Mouse (Mus musculus): ENCODE measurements at regions not wholly inside any gene's neighbourhood (a gene's known extent, or its start where the extent isn't known, plus 50 kb on each side); places are given as distances from the start of the nearest gene placed in this dataset.
A peak's percentile ranks its signal among the peaks of the same experiment; 100 is the strongest.

- peaks cover 1% of the 10 kb centered on the region; the same call in 1 of the 2 replicates for H3K4me1 ChIP-seq (replicated peaks; ENCODE audit: control insufficient read depth, insufficient read depth, low read length)
- H3K36me3 ChIP-seq (ENCODE audit: control insufficient read depth, insufficient read depth, low read length), result no peaks in the 10 kb centered on the region
- DNase-seq (ENCODE audit: low spot score) (no peak), ATAC-seq (replicated peaks; ENCODE audit: low FRiP score) (no peak)
- no peak overlapping the region for H3K27ac ChIP-seq (ENCODE audit: low read depth, low read length)
- H3K9ac ChIP-seq (ENCODE audit: low read depth, low read length), result no peak overlapping the region
- H3K27me3 ChIP-seq (replicated peaks; ENCODE audit: control insufficient read depth, insufficient read depth, low read length), result no peaks in the 10 kb centered on the region
- 77% methylated on average over 6 of the region's 6 CpGs for WGBS
- no peak overlapping the region for H3K4me2 ChIP-seq
- H3K9me3 ChIP-seq (ENCODE audit: control insufficient read depth, low read length), result no peaks in the 10 kb centered on the region
- no peak overlapping the region for H3K4me3 ChIP-seq (ENCODE audit: low read depth, low read length)
These were observed 329.4 kb downstream of the Hlx start for GRCm38 (mm10) chr1:184402985-184403384.

GRCm38 (mm10) chr1:184395215-184395614 is 337.2 kb downstream of the Hlx start:
- peaks cover 2% of the 10 kb centered on the region; the same call in 1 of the 2 replicates for H3K4me1 ChIP-seq (replicated peaks; ENCODE audit: control insufficient read depth, insufficient read depth, low read length)
- 43% methylated on average over 15 of the region's 15 CpGs for WGBS
- no peak for ATAC-seq (replicated peaks; ENCODE audit: low FRiP score)

GRCm38 (mm10) chr1:184394559-184395194 is 337.7 kb downstream of the Hlx start:
- no peak overlapping the region for H3K27ac ChIP-seq (ENCODE audit: low read depth, low read length)
- no peak overlapping the region for H3K9ac ChIP-seq (ENCODE audit: low read depth, low read length)
- no peak for DNase-seq (ENCODE audit: low spot score)
- H3K36me3 ChIP-seq (ENCODE audit: control insufficient read depth, insufficient read depth, low read length), result no peaks in the 10 kb centered on the region
- WGBS, result 67% methylated on average over 12 of the region's 12 CpGs
- H3K9me3 ChIP-seq (ENCODE audit: control insufficient read depth, low read length), result no peaks in the 10 kb centered on the region
- no peak overlapping the region for H3K4me2 ChIP-seq
- H3K4me1 ChIP-seq (replicated peaks; ENCODE audit: control insufficient read depth, insufficient read depth, low read length), result peaks cover 2% of the 10 kb centered on the region; the same call in 1 of the 2 replicates
- no peak for ATAC-seq (replicated peaks; ENCODE audit: low FRiP score)
- no peak overlapping the region for H3K4me3 ChIP-seq (ENCODE audit: low read depth, low read length)
- H3K27me3 ChIP-seq (replicated peaks; ENCODE audit: control insufficient read depth, insufficient read depth, low read length), result no peaks in the 10 kb centered on the region

More at GRCm38 (mm10) chr1:184395215-184395614, 337.2 kb downstream of the Hlx start:
- no peak overlapping the region for H3K9ac ChIP-seq (ENCODE audit: low read depth, low read length)
- H3K36me3 ChIP-seq (ENCODE audit: control insufficient read depth, insufficient read depth, low read length), result no peaks in the 10 kb centered on the region
- DNase-seq (ENCODE audit: low spot score), result no peak
- no peaks in the 10 kb centered on the region for H3K9me3 ChIP-seq (ENCODE audit: control insufficient read depth, low read length)
- no peaks in the 10 kb centered on the region for H3K27me3 ChIP-seq (replicated peaks; ENCODE audit: control insufficient read depth, insufficient read depth, low read length)
- no peak overlapping the region for H3K4me2 ChIP-seq
- no peak overlapping the region for H3K4me3 ChIP-seq (ENCODE audit: low read depth, low read length)
- no peak overlapping the region for H3K27ac ChIP-seq (ENCODE audit: low read depth, low read length)

DNA sequence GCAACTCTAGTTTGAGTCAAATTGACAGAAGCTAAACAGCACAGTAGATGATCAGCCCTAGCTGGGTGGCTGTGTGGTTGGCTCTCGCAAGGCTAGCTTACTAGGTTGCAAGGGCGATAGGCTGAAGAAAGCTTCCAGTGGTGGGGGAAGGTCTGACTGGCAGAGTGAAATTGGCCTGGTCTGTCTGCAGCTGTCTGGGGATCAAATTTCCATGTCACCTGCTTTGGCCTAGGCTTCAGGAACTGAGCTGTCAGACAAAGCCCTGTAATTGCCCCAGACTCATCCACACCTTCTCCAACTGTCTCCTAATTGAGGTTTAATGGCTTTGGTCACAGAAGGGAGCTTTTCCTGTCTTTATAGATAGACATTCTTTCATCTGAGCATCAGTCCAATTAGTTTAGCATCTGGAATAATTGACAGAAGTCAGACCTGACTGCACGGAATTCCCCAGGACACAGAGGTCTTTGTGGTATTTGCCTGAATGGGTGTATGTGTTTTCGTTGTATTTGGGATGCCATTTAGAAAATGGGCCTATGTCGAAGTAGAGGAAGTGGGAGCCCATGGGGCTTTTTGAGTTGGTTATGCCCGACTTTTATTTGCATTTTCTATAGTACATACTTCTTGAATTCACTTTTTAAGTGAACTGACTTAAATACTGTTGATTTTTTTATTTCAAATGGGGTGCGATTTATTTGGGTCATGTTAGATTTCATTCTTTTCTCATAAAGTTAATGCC is 348.2 kb downstream of the Hlx start:
- H3K27me3 ChIP-seq (replicated peaks; ENCODE audit: control insufficient read depth, insufficient read depth, low read length), result no peaks in the 10 kb centered on the region
- no peak overlapping the region for H3K27ac ChIP-seq (ENCODE audit: low read depth, low read length)
- H3K4me1 ChIP-seq (replicated peaks; ENCODE audit: control insufficient read depth, insufficient read depth, low read length), result no peaks in the 10 kb centered on the region
- H3K9me3 ChIP-seq (ENCODE audit: control insufficient read depth, low read length), result no peaks in the 10 kb centered on the region
- no peak overlapping the region for H3K9ac ChIP-seq (ENCODE audit: low read depth, low read length)
- WGBS, result 78% methylated on average over 7 of the region's 7 CpGs
- H3K4me2 ChIP-seq, result no peak overlapping the region
- H3K4me3 ChIP-seq (ENCODE audit: low read depth, low read length), result no peak overlapping the region
- DNase-seq (ENCODE audit: low spot score) (no peak), ATAC-seq (replicated peaks; ENCODE audit: low FRiP score) (no peak)
- no peaks in the 10 kb centered on the region for H3K36me3 ChIP-seq (ENCODE audit: control insufficient read depth, insufficient read depth, low read length)

- ATAC-seq (replicated peaks; ENCODE audit: low FRiP score), result no peak
- Histone ChIP-seq H3K4me3 (ENCODE audit: low read depth, low read length) (no peak overlapping the region), H3K9me3 (ENCODE audit: control insufficient read depth, low read length) (no peaks in the 10 kb centered on the region), H3K36me3 (ENCODE audit: control insufficient read depth, insufficient read depth, low read length) (no peaks in the 10 kb centered on the region), H3K27me3 (replicated peaks; ENCODE audit: control insufficient read depth, insufficient read depth, low read length) (no peaks in the 10 kb centered on the region), H3K4me1 (replicated peaks; ENCODE audit: control insufficient read depth, insufficient read depth, low read length) (no peaks in the 10 kb centered on the region), H3K4me2 (no peak overlapping the region), H3K27ac (ENCODE audit: low read depth, low read length) (no peak overlapping the region), H3K9ac (ENCODE audit: low read depth, low read length) (no peak overlapping the region)
- DNase-seq (ENCODE audit: low spot score), result no peak
- WGBS, result 81% methylated on average over 1 of the region's 1 CpGs
These were observed 344.6 kb upstream of the 1700056E22Rik start for GRCm38 (mm10) chr1:184378665-184379064.

- no peak overlapping the region for H3K27ac ChIP-seq (ENCODE audit: low read depth, low read length)
- no peak overlapping the region for H3K4me3 ChIP-seq (ENCODE audit: low read depth, low read length)
- no peaks in the 10 kb centered on the region for H3K4me1 ChIP-seq (replicated peaks; ENCODE audit: control insufficient read depth, insufficient read depth, low read length)
- ATAC-seq (replicated peaks; ENCODE audit: low FRiP score) (no peak), DNase-seq (ENCODE audit: low spot score) (no peak)
- H3K9me3 ChIP-seq (ENCODE audit: control insufficient read depth, low read length), result no peaks in the 10 kb centered on the region
- H3K4me2 ChIP-seq, result no peak overlapping the region
- H3K36me3 ChIP-seq (ENCODE audit: control insufficient read depth, insufficient read depth, low read length), result no peaks in the 10 kb centered on the region
- H3K9ac ChIP-seq (ENCODE audit: low read depth, low read length), result no peak overlapping the region
- no peaks in the 10 kb centered on the region for H3K27me3 ChIP-seq (replicated peaks; ENCODE audit: control insufficient read depth, insufficient read depth, low read length)
These were observed 330.9 kb upstream of the 1700056E22Rik start for GRCm38 (mm10) chr1:184365026-184365425.

DNA sequence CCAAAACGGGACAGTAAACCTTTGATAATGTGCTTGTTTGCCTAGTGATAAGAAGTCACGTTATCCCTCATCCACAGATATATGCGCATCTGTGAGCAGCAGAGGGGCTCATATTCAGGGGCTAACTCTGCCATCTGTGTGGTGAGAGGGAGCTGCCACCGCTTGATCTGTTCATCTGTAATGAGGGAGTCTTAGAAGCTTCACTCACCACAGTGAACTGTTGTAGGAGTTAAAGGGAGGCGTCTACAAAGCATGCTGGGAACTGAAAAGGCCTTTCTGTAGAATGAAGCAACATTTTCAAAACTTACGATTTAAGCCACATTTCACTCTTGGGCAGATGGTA is 324.1 kb upstream of the 1700056E22Rik start:
- Histone ChIP-seq H3K27me3 (replicated peaks; ENCODE audit: control insufficient read depth, insufficient read depth, low read length) (no peaks in the 10 kb centered on the region), H3K9me3 (ENCODE audit: control insufficient read depth, low read length) (no peaks in the 10 kb centered on the region), H3K36me3 (ENCODE audit: control insufficient read depth, insufficient read depth, low read length) (no peaks in the 10 kb centered on the region), H3K9ac (ENCODE audit: low read depth, low read length) (no peak overlapping the region), H3K27ac (ENCODE audit: low read depth, low read length) (no peak overlapping the region), H3K4me3 (ENCODE audit: low read depth, low read length) (no peak overlapping the region), H3K4me2 (no peak overlapping the region), H3K4me1 (replicated peaks; ENCODE audit: control insufficient read depth, insufficient read depth, low read length) (no peaks in the 10 kb centered on the region; the same call in 1 of the 2 replicates)
- DNase-seq (ENCODE audit: low spot score) (no peak), ATAC-seq (replicated peaks; ENCODE audit: low FRiP score) (peak; percentile 45; the same call in 1 of the 2 replicates)
- 54% methylated on average over 6 of the region's 6 CpGs for WGBS

- Histone ChIP-seq H3K4me2 (no peak overlapping the region), H3K9ac (ENCODE audit: low read depth, low read length) (no peak overlapping the region), H3K4me1 (replicated peaks; ENCODE audit: control insufficient read depth, insufficient read depth, low read length) (no peaks in the 10 kb centered on the region; the same call in none of the 2 replicates), H3K27ac (ENCODE audit: low read depth, low read length) (no peak overlapping the region), H3K4me3 (ENCODE audit: low read depth, low read length) (no peak overlapping the region), H3K27me3 (replicated peaks; ENCODE audit: control insufficient read depth, insufficient read depth, low read length) (no peaks in the 10 kb centered on the region), H3K9me3 (ENCODE audit: control insufficient read depth, low read length) (no peaks in the 10 kb centered on the region), H3K36me3 (ENCODE audit: control insufficient read depth, insufficient read depth, low read length) (no peaks in the 10 kb centered on the region)
- ATAC-seq (replicated peaks; ENCODE audit: low FRiP score) (peak; percentile 36; the same call in 1 of the 2 replicates), DNase-seq (ENCODE audit: low spot score) (no peak)
- WGBS, result 61% methylated on average over 4 of the region's 4 CpGs
These were observed 323.5 kb upstream of the 1700056E22Rik start for GRCm38 (mm10) chr1:184357474-184358225.

Data from liver, embryonic 11.5 days (tissue).